Mouse (Mus musculus) adrenal gland, postnatal 4 days (tissue): Measurements from ENCODE around the gene Plcg2. TPM values are rescaled to one million over a fixed set of nuclear protein-coding genes. Genes with fewer than 3 reads are reported as not detected.

ENCODE experiments used
- microRNA-seq: library from miRNA; unstranded; fragments of <30 nt; microRNA quantifications from one replicate; pipeline ENCODE4 v1.2.0, GENCODE M21; 2021
- total RNA-seq, 2 experiments: library from RNA; stranded (reverse); gene quantifications; 2 replicates each; pipeline ENCODE4 v1.2.3; 2021

Gene Plcg2
- total RNA-seq, 2 experiments from 2014 or later, result 5.5 to 6.2 TPM

Small RNA genes lying within 50 kb of the gene (microRNA-seq; reads per million reads assigned to microRNA genes)
- gene Gm27361 (not detected), gene Mir7077 (1.3 reads per million), gene Mir7078 (not detected)

Other genes starting within 250 kb of the Plcg2 start
- 100 to 1,000 TPM; 120 to 133 TPM for gene Cmip, start 241.2 kb upstream of the Plcg2 start, total RNA-seq
- gene Sdr42e1, start 175.4 kb downstream of the Plcg2 start, total RNA-seq, result 1 to 10 TPM; 1.8 to 2.7 TPM
- gene Hsd17b2, start 203.6 kb downstream of the Plcg2 start, total RNA-seq, result 10 to 100 TPM in 1 of 2 experiments, under 1 TPM in 1; 0.84 to 18.8 TPM